Mouse (Mus musculus): ENCODE data around the gene Kcnb1.

DNA sequence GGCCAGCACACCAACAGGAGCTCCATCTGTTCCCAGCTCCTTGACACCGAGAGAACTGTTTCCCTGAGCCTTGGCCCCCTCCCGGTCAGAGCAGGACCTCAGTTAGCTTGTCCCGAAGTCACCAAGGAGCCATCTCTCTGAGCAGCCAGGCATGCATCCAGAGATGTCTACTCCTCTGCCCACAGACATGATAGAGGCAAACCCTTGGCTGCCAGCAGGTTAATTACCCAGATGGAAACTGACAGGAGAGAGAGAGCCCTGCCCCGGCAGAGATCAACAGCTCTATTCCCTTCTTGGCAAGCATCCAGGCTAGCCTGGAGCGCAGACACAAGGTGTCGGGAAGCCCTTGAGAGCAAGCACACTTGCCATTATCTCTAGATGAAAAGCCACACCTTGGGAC is 119.6 kb downstream of the Kcnb1 start:
- TF ChIP-seq CTCF (IDR thresholded peaks at IDR 0.05; ENCODE audit: borderline replicate concordance, control insufficient read depth, extremely low read depth, insufficient read depth, low read length, poor library complexity) (no peak), POLR2A (IDR thresholded peaks at IDR 0.05; ENCODE audit: control insufficient read depth, extremely low read depth, insufficient read depth, low read length, poor library complexity) (no peak)
